Mouse (Mus musculus) cerebellum, adult 2 months (tissue): Measurements from ENCODE around the gene Slc25a13. TPM values are rescaled to one million over a fixed set of nuclear protein-coding genes. Genes with fewer than 3 reads are reported as not detected.
"Not testable (repeated sequence)": the region's sequence is repeated elsewhere in the genome, so short reads cannot be mapped to it uniquely, and the experiment has no call there.

Experiments
- DNase-seq, 2 experiments: peaks; one replicate each; pipeline ENCODE4 v3.0.0; 2021
- H3K27ac ChIP-seq: fragments of 200-500 bp; 2 replicates; pipeline ENCODE4 v1.5.1; 2012; ENCODE audit warnings: low read length, control low read depth, inconsistent platforms; ENCODE audit not compliant: insufficient read depth
- H3K27me3 ChIP-seq: fragments of 200-500 bp; 2 replicates; pipeline ENCODE4 v1.6.1; 2012; ENCODE audit warnings: inconsistent platforms, mild to moderate bottlenecking, low read length, moderate library complexity; ENCODE audit not compliant: control insufficient read depth, insufficient read depth
- H3K4me1 ChIP-seq: fragments of 200-500 bp; 2 replicates; pipeline ENCODE4 v1.6.1; 2011; ENCODE audit warnings: low read length; ENCODE audit not compliant: control insufficient read depth, insufficient read depth
- H3K4me3 ChIP-seq: fragments of 200-500 bp; replicated peaks from 2 replicates; pipeline ENCODE3; 2011; ENCODE audit warnings: mild to moderate bottlenecking, low read depth, low read length, control low read depth; ENCODE audit not compliant: insufficient read depth
- CTCF ChIP-seq: fragments of 200-500 bp; IDR thresholded peaks from 2 replicates; pipeline ENCODE4 v1.5.1; 2011; ENCODE audit warnings: low read depth, mild to moderate bottlenecking, control low read depth, low read length, moderate library complexity, borderline replicate concordance; ENCODE audit not compliant: insufficient read depth
- POLR2A ChIP-seq: fragments of 200-500 bp; IDR thresholded peaks from 2 replicates; pipeline ENCODE4 v1.6.1; 2011; ENCODE audit warnings: low read length, control low read depth, borderline replicate concordance; ENCODE audit not compliant: insufficient read depth
- WGBS: fragments of 180-500 bp; shearing (Covaris S2); methylation state at CpG from one replicate; pipeline ENCODE4 v1.1.7; 2018; 5-methylcytosine and 5-hydroxymethylcytosine counted together
- polyA plus RNA-seq: library from polyadenylated mRNA; depleted of rRNA; stranded (reverse); fragments of >200 nt; gene quantifications from 2 replicates; pipeline ENCODE4 v1.2.3, GENCODE M21; 2012

Slc25a13 gene
- polyA plus RNA-seq, 1 experiment, result 5.8 TPM

- DNase-seq, result no peak
- Histone ChIP-seq H3K27me3 (no peaks in the 10 kb centered on the region), H3K27ac (no peak overlapping the region), H3K4me1 (no peaks in the 10 kb centered on the region; the same call in 1 of the 2 replicates), H3K4me3 (no peak overlapping the region)
- TF ChIP-seq POLR2A (no peak), CTCF (no peak)
- 98% methylated on average over 3 of the region's 3 CpGs for WGBS
Observed at GRCm38 (mm10) chr6:6185735-6186068, 31.3 kb downstream of the Slc25a13 start.

GRCm38 (mm10) chr6:6184921-6185734 is 31.8 kb downstream of the Slc25a13 start:
- Histone ChIP-seq H3K4me1 (no peaks in the 10 kb centered on the region; the same call in 1 of the 2 replicates), H3K4me3 (no peak overlapping the region), H3K27ac (no peak overlapping the region), H3K27me3 (no peaks in the 10 kb centered on the region)
- no peak for TF ChIP-seq POLR2A
- no peak for TF ChIP-seq CTCF
- WGBS, result 82% methylated on average over 7 of the region's 7 CpGs
- no peak for DNase-seq

- no peak overlapping the region for H3K27ac ChIP-seq
- no peaks in the 10 kb centered on the region; the same call in 1 of the 2 replicates for H3K4me1 ChIP-seq
- no peak for DNase-seq
- no peak overlapping the region for H3K4me3 ChIP-seq
- H3K27me3 ChIP-seq, result no peaks in the 10 kb centered on the region
- no peak for TF ChIP-seq POLR2A
- TF ChIP-seq CTCF, result no peak
- WGBS, result 26% methylated on average over 8 of the region's 8 CpGs
Observed at GRCm38 (mm10) chr6:6183601-6184000, 33.4 kb downstream of the Slc25a13 start.

GRCm38 (mm10) chr6:6182191-6182590 is 34.8 kb downstream of the Slc25a13 start:
- Histone ChIP-seq H3K4me3 (no peak overlapping the region), H3K4me1 (no peaks in the 10 kb centered on the region; the same call in 1 of the 2 replicates), H3K27me3 (no peaks in the 10 kb centered on the region), H3K27ac (no peak overlapping the region)
- DNase-seq, result no peak
- no peak for TF ChIP-seq CTCF
- 96% methylated on average over 7 of the region's 7 CpGs for WGBS

GRCm38 (mm10) chr6:6178341-6178740 is 38.6 kb downstream of the Slc25a13 start:
- H3K4me1 ChIP-seq, H3K27me3 ChIP-seq, H3K4me3 ChIP-seq, DNase-seq, H3K27ac ChIP-seq: not testable (repeated sequence)
- WGBS, result 94% methylated on average over 15 of the region's 15 CpGs

GRCm38 (mm10) chr6:6175350-6175971 is 41.5 kb downstream of the Slc25a13 start:
- Histone ChIP-seq H3K27me3 (no peaks in the 10 kb centered on the region), H3K27ac (no peak overlapping the region), H3K4me1 (no peaks in the 10 kb centered on the region), H3K4me3 (no peak overlapping the region)
- 79% methylated on average over 5 of the region's 5 CpGs for whole genome bisulfite sequencing
- no peak for DNase-seq
- no peak for TF ChIP-seq CTCF
- no peak for TF ChIP-seq POLR2A

GRCm38 (mm10) chr6:6173935-6174561 is 42.9 kb downstream of the Slc25a13 start:
- no peak overlapping the region for H3K27ac ChIP-seq
- no peak overlapping the region for H3K4me3 ChIP-seq
- TF ChIP-seq POLR2A, result no peak
- TF ChIP-seq CTCF, result no peak
- DNase-seq, result no peak
- no peaks in the 10 kb centered on the region for H3K4me1 ChIP-seq
- no peaks in the 10 kb centered on the region for H3K27me3 ChIP-seq
- WGBS, result 48% methylated on average over 9 of the region's 9 CpGs
